Mouse (Mus musculus): ENCODE measurements at regions not wholly inside any gene's neighbourhood (a gene's known extent, or its start where the extent isn't known, plus 50 kb on each side); places are given as distances from the start of the nearest gene placed in this dataset.
A peak's percentile ranks its signal among the peaks of the same experiment; 100 is the strongest.

GRCm38 (mm10) chr1:75992039-75992438 is 446.0 kb downstream of the Slc4a3 start:
- no peak for DNase-seq (ENCODE audit: extremely low spot score, low spot score)

- no peak for DNase-seq (ENCODE audit: extremely low spot score, low spot score)
These were observed 451.2 kb downstream of the Slc4a3 start for GRCm38 (mm10) chr1:75997222-75997621.

- DNase-seq (ENCODE audit: extremely low spot score, low spot score), result no peak
These were observed 455.1 kb downstream of the Slc4a3 start for GRCm38 (mm10) chr1:76001124-76001523.

- DNase-seq (ENCODE audit: extremely low spot score, low spot score), result peak; percentile 62
These were observed 463.5 kb downstream of the Slc4a3 start for GRCm38 (mm10) chr1:76009601-76010000.

- no peak for DNase-seq (ENCODE audit: extremely low spot score, low spot score)
These were observed 464.2 kb downstream of the Slc4a3 start for GRCm38 (mm10) chr1:76010212-76010800.

GRCm38 (mm10) chr1:76018588-76018987 is 472.5 kb downstream of the Slc4a3 start:
- DNase-seq (ENCODE audit: extremely low spot score, low spot score), result no peak

GRCm38 (mm10) chr1:76019071-76019470 is 473.0 kb downstream of the Slc4a3 start:
- no peak for DNase-seq (ENCODE audit: extremely low spot score, low spot score)

GRCm38 (mm10) chr1:76024650-76025049 is 478.6 kb downstream of the Slc4a3 start:
- DNase-seq (ENCODE audit: extremely low spot score, low spot score), result no peak

- DNase-seq (ENCODE audit: extremely low spot score, low spot score), result no peak
These were observed 479.3 kb downstream of the Slc4a3 start for GRCm38 (mm10) chr1:76025389-76025788.

- no peak for DNase-seq (ENCODE audit: extremely low spot score, low spot score)
These were observed 483.0 kb downstream of the Slc4a3 start for GRCm38 (mm10) chr1:76029059-76029458.

- DNase-seq (ENCODE audit: extremely low spot score, low spot score), result no peak
These were observed 485.3 kb downstream of the Slc4a3 start for GRCm38 (mm10) chr1:76031171-76031922.

GRCm38 (mm10) chr1:76031923-76032285 is 485.8 kb downstream of the Slc4a3 start:
- no peak for DNase-seq (ENCODE audit: extremely low spot score, low spot score)

- no peak for DNase-seq (ENCODE audit: extremely low spot score, low spot score)
These were observed 486.6 kb downstream of the Slc4a3 start for GRCm38 (mm10) chr1:76032626-76033025.

GRCm38 (mm10) chr1:76036316-76036715 is 490.2 kb downstream of the Slc4a3 start:
- DNase-seq (ENCODE audit: extremely low spot score, low spot score), result no peak

GRCm38 (mm10) chr1:76039029-76039655 is 493.1 kb downstream of the Slc4a3 start:
- no peak for DNase-seq (ENCODE audit: extremely low spot score, low spot score)

- no peak for DNase-seq (ENCODE audit: extremely low spot score, low spot score)
These were observed 493.6 kb downstream of the Slc4a3 start for GRCm38 (mm10) chr1:76039661-76040060.

- no peak for DNase-seq (ENCODE audit: extremely low spot score, low spot score)
These were observed 504.2 kb downstream of the Slc4a3 start for GRCm38 (mm10) chr1:76050264-76050663.

GRCm38 (mm10) chr1:76053378-76054171 is 507.5 kb downstream of the Slc4a3 start:
- DNase-seq (ENCODE audit: extremely low spot score, low spot score), result no peak

- no peak for DNase-seq (ENCODE audit: extremely low spot score, low spot score)
These were observed 519.7 kb downstream of the Slc4a3 start for GRCm38 (mm10) chr1:76065783-76066182.

- no peak for DNase-seq (ENCODE audit: extremely low spot score, low spot score)
These were observed 524.8 kb downstream of the Slc4a3 start for GRCm38 (mm10) chr1:76070831-76071321.

GRCm38 (mm10) chr1:76075213-76075612 is 529.1 kb downstream of the Slc4a3 start:
- no peak for DNase-seq (ENCODE audit: extremely low spot score, low spot score)

All from neural tube, embryonic 10.5 days (tissue).